Mouse (Mus musculus) neural tube, embryonic 13.5 days (tissue): ENCODE results near the gene Gm10226. TPM values are rescaled to one million over a fixed set of nuclear protein-coding genes. Genes with fewer than 3 reads are reported as not detected.
A peak's percentile ranks its signal among the peaks of the same experiment; 100 is the strongest.
"Not testable (repeated sequence)": the region's sequence is repeated elsewhere in the genome, so short reads cannot be mapped to it uniquely, and the experiment has no call there.

ENCODE experiments used
- ATAC-seq: fragments of 200-750 bp; cut with Nextera tagmentation; 2 replicates; pipeline ENCODE4 v1.8.0; 2017; ENCODE audit warnings: low read depth, mild to moderate bottlenecking, moderate TSS enrichment, moderate library complexity
- H3K27ac ChIP-seq: fragments of 300-500 bp; sonication (generic); replicated peaks from 2 replicates; pipeline ENCODE4 v1.5.1; 2015; ENCODE audit warnings: moderate library complexity, mild to moderate bottlenecking, inconsistent platforms
- H3K27me3 ChIP-seq: fragments of 300-500 bp; sonication (generic); 2 replicates; pipeline ENCODE4 v1.6.1; 2015; ENCODE audit warnings: mild to moderate bottlenecking, inconsistent platforms
- H3K36me3 ChIP-seq: fragments of 300-500 bp; sonication (generic); 2 replicates; pipeline ENCODE4 v1.6.1; 2015; ENCODE audit warnings: mild to moderate bottlenecking, inconsistent platforms
- H3K4me1 ChIP-seq: fragments of 300-500 bp; sonication (generic); replicated peaks from 2 replicates; pipeline ENCODE4 v1.6.1; 2015; ENCODE audit warnings: inconsistent platforms
- H3K4me2 ChIP-seq: fragments of 300-500 bp; sonication (generic); 2 replicates; pipeline ENCODE4 v1.6.1; 2015; ENCODE audit warnings: inconsistent platforms, mild to moderate bottlenecking, moderate library complexity
- H3K4me3 ChIP-seq: fragments of 300-500 bp; sonication (generic); 2 replicates; pipeline ENCODE4 v1.5.1; 2015; ENCODE audit warnings: mild to moderate bottlenecking, inconsistent platforms
- H3K9ac ChIP-seq: fragments of 300-500 bp; sonication (generic); 2 replicates; pipeline ENCODE4 v1.6.1; 2015; ENCODE audit warnings: moderate library complexity, mild to moderate bottlenecking, inconsistent platforms
- H3K9me3 ChIP-seq: fragments of 300-500 bp; sonication (generic); 2 replicates; pipeline ENCODE4 v1.6.1; 2016; ENCODE audit warnings: inconsistent platforms
- WGBS: fragments of 180-500 bp; shearing (Covaris S2); methylation state at CpG from one replicate; pipeline ENCODE4 v1.1.7; 2015; 5-methylcytosine and 5-hydroxymethylcytosine counted together
- polyA plus RNA-seq: library from polyadenylated mRNA; unstranded; fragments of >200 nt; fragmentation: Nextera tagmentation; extraction: Ambion mirVana; gene quantifications from 2 replicates; pipeline ENCODE4 v1.2.1, GENCODE M21; 2015

Gene Gm10226
- polyA plus RNA-seq, 1 experiment from 2014 or later = 16.9 TPM

GRCm38 (mm10) chr17:21707343-21707996 is 15.8 kb downstream of the Gm10226 start, which contains the start of gene Zfp760:
TSS of gene Zfp760 (plus strand) at chr17:21707741.
- H3K27me3 ChIP-seq = no peaks in the 10 kb centered on the region
- WGBS = 6% methylated on average over 26 of the region's 26 CpGs
- H3K4me3 ChIP-seq = peak within 1 kb of the TSS; percentile 66
- H3K4me2 ChIP-seq = peak within 1 kb of the TSS; percentile 64
- peaks cover 18% of the 10 kb centered on the region for H3K4me1 ChIP-seq
- peak; percentile 99 for ATAC-seq
- H3K27ac ChIP-seq = peak within 1 kb of the TSS; percentile 87
- H3K36me3 ChIP-seq = peaks cover 18% of the 10 kb centered on the region
- H3K9ac ChIP-seq = peak within 1 kb of the TSS; percentile 77
- no peaks in the 10 kb centered on the region for H3K9me3 ChIP-seq

DNA sequence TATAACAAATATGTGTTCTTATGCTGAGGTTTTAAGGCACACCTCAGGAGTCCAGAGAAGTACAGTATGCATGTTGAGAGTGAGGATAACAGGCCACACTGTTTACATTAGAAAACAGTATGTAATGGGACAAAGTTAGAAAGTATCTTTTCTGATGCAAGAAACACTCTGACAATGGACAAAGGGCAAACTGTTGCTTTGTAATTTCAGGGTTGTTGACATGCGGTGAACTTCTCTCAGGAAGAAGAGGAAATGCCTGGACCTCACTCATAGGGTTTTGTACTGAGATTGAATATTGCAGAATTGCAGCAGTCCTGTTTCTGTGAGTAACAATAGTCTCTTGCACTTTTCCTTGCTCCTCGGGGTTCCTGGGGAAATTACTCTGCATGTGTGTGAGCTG is 16.7 kb downstream of the Gm10226 start:
- Histone ChIP-seq H3K9me3 (no peaks in the 10 kb centered on the region), H3K27me3 (no peaks in the 10 kb centered on the region), H3K4me2 (peak overlapping the region; percentile 64), H3K36me3 (peaks cover 21% of the 10 kb centered on the region), H3K4me3 (peak overlapping the region; percentile 66), H3K4me1 (peaks cover 18% of the 10 kb centered on the region), H3K27ac (no peak overlapping the region), H3K9ac (peak overlapping the region; percentile 77)
- ATAC-seq = no peak
- whole genome bisulfite sequencing = 26% methylated on average over 2 of the region's 2 CpGs

- not testable (repeated sequence) for H3K27ac ChIP-seq, H3K27me3 ChIP-seq, H3K36me3 ChIP-seq, H3K4me3 ChIP-seq, ATAC-seq, H3K4me2 ChIP-seq, H3K9me3 ChIP-seq, H3K9ac ChIP-seq
- 94% methylated on average over 14 of the region's 22 CpGs for WGBS
- H3K4me1 ChIP-seq = peaks cover 14% of the 10 kb centered on the region
These were observed 38.8 kb downstream of the Gm10226 start, which contains the start of gene Zfp229 for GRCm38 (mm10) chr17:21730495-21730894. TSS of gene Zfp229 (plus strand) at chr17:21730795.

DNA sequence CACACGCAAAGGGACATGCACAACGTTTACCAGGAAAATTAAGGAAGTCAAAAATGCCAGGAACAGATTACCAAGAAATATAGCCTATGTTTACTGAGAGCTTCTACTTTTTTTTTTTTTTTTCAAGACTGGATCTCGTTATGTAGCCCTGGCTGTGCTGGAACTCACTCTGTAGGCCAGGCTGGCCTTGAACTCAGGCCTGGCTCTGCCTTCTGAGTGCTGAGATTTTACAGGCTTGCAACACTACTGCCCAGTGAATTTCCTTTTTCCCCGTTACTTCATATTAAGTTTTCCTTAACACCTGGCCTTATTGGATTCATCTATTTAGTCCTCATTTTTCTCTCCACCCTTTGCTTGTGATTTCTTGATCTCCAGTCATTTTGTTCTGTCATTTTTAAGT is 41.4 kb downstream of the Gm10226 start:
- H3K36me3 ChIP-seq = peaks cover 11% of the 10 kb centered on the region
- H3K9ac ChIP-seq = peak overlapping the region; percentile 82
- H3K27ac ChIP-seq = peak overlapping the region; percentile 83
- H3K4me3 ChIP-seq = peak overlapping the region; percentile 63
- no peaks in the 10 kb centered on the region for H3K9me3 ChIP-seq
- peaks cover 14% of the 10 kb centered on the region for H3K4me1 ChIP-seq
- H3K27me3 ChIP-seq = no peaks in the 10 kb centered on the region
- no peak for ATAC-seq
- WGBS = 81% methylated on average over 4 of the region's 4 CpGs
- peak overlapping the region; percentile 57 for H3K4me2 ChIP-seq

GRCm38 (mm10) chr17:21733529-21734031 is 41.9 kb downstream of the Gm10226 start:
- ATAC-seq = peak; percentile 98
- Histone ChIP-seq H3K4me3 (peak overlapping the region; percentile 63), H3K9ac (peak overlapping the region; percentile 82), H3K36me3 (peaks cover 14% of the 10 kb centered on the region), H3K4me1 (peaks cover 14% of the 10 kb centered on the region), H3K4me2 (peak overlapping the region; percentile 57), H3K27me3 (no peaks in the 10 kb centered on the region), H3K27ac (peak overlapping the region; percentile 83), H3K9me3 (no peaks in the 10 kb centered on the region)
- whole genome bisulfite sequencing = 0% methylated on average over 27 of the region's 27 CpGs

Other genes with a start within 250 kb of the Gm10226 start
- 15.2 and 16.5 TPM in 2 replicates for gene Zfp51, start 241.5 kb upstream of the Gm10226 start, polyA plus RNA-seq
- gene Zfp53, start 202.9 kb upstream of the Gm10226 start, polyA plus RNA-seq = 9.4 and 10.1 TPM in 2 replicates
- 1.8 and 2.3 TPM in 2 replicates for gene Zfp52, start 156.3 kb upstream of the Gm10226 start, polyA plus RNA-seq
- gene Zfp948, start 124.9 kb upstream of the Gm10226 start, polyA plus RNA-seq = 18.4 and 20.3 TPM in 2 replicates
- 11.5 and 12.3 TPM in 2 replicates for gene Zfp983, start 41.2 kb upstream of the Gm10226 start, polyA plus RNA-seq
- 12.1 and 13.4 TPM in 2 replicates for gene Zfp760, start 15.9 kb downstream of the Gm10226 start, polyA plus RNA-seq
- 10.8 and 12.2 TPM in 2 replicates for gene Zfp229, start 38.9 kb downstream of the Gm10226 start, polyA plus RNA-seq
- gene Zfp820, start 153.9 kb downstream of the Gm10226 start, polyA plus RNA-seq = 2.6 and 3.1 TPM in 2 replicates
- gene Zfp995, start 218.1 kb downstream of the Gm10226 start, polyA plus RNA-seq = 9.1 and 9.6 TPM in 2 replicates